Mouse (Mus musculus): Measurements from ENCODE around the gene Id1. TPM values are rescaled to one million over a fixed set of nuclear protein-coding genes. Genes with fewer than 3 reads are reported as not detected.

Gene Id1
- total and polyA plus RNA-seq, 3 experiments = 0.93 TPM; not detected in 2

DNA sequence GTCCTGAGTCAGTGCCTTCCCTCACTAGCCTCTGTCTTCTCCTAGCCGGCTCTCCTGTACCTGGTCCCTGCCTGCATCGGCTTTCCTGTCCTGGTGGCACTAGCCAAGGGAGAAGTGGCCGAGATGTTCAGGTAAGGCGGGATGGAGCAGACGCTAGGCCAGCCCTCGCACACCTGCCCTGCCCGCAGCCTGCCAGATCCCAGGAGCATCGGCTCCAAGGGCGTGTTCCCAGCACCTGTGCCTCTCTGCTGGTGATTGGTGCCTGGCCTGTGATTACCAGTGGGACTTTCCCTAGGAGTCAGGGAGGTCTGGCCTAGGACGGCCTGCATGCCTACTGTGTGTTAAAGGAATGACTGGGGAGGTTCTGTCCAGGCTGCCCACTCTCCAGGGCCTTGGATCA is 35.9 kb upstream of the Id1 start:
- H3K9ac ChIP-seq (ENCODE audit: insufficient read depth, low read depth) = no peak overlapping the region
- no peak overlapping the region for H3K4me3 ChIP-seq (replicated peaks in 1 of 3; ENCODE audit: low read depth in 2 of 3, low read length in 2 of 3, poor library complexity in 1 of 3)
- no peaks in the 10 kb centered on the region; the same call in 1 of the 2 replicates for H3K79me2 ChIP-seq (replicated peaks; ENCODE audit: control insufficient read depth, extremely low read depth, insufficient read depth, poor library complexity, severe bottlenecking)
- in situ Hi-C loops (cut with MboI; ENCODE audit: low pct_ligation_motif_present, low pct_unique_long_range_greater_than_20kb, low sequenced_read_pairs) = loop anchor here (5.0 kb wide), 2 partner anchors 37 to 132 kb away; partner anchors contain the start of genes Bcl2l1 and Id1
- TF ChIP-seq SIN3A (IDR thresholded peaks at IDR 0.05; ENCODE audit: low read length) (no peak), MYC (IDR thresholded peaks at IDR 0.05; ENCODE audit: low read depth, low read length) (no peak), GABPA (IDR thresholded peaks at IDR 0.05; ENCODE audit: insufficient replicate concordance, low read depth, low read length) (no peak), E2F4 (IDR thresholded peaks at IDR 0.05; ENCODE audit: insufficient replicate concordance, low read depth, low read length) (no peak)
- H3K9me3 ChIP-seq (replicated peaks; ENCODE audit: low read length) = peaks cover 7% of the 10 kb centered on the region
- H3K27me3 ChIP-seq (replicated peaks) = no peaks in the 10 kb centered on the region
- peaks cover 0 to 24% of the 10 kb centered on the region in 2 experiments; a peak in 2 of 4 replicates for H3K4me1 ChIP-seq (ENCODE audit: control insufficient read depth in 1 of 2, insufficient read depth in 2 of 2)
- dilution Hi-C loops (cut with MboI; ENCODE audit: extremely low pct_ligation_motif_present, extremely low pct_unique_long_range_greater_than_20kb, low sequenced_read_pairs) = no loop called here
- DNase-seq (ENCODE audit: extremely low read depth) = no peak
- no peak overlapping the region for H3K4me2 ChIP-seq (ENCODE audit: insufficient read depth, low read depth, poor library complexity, severe bottlenecking)
- peaks cover 90 to 98% of the 10 kb centered on the region in 2 experiments for H3K36me3 ChIP-seq (replicated peaks in 1 of 2; ENCODE audit: control insufficient read depth in 1 of 2, insufficient read depth in 1 of 2, low read length in 1 of 2)
- H3K27ac ChIP-seq (ENCODE audit: insufficient read depth, low read depth) = no peak overlapping the region

- no peak for DNase-seq (ENCODE audit: extremely low read depth)
- Histone ChIP-seq H3K4me1 (ENCODE audit: control insufficient read depth in 1 of 2, insufficient read depth in 2 of 2) (peaks cover 0 to 24% of the 10 kb centered on the region in 2 experiments; a peak in 2 of 4 replicates), H3K27me3 (replicated peaks) (no peaks in the 10 kb centered on the region), H3K9ac (ENCODE audit: insufficient read depth, low read depth) (no peak overlapping the region), H3K27ac (ENCODE audit: insufficient read depth, low read depth) (no peak overlapping the region), H3K36me3 (replicated peaks in 1 of 2; ENCODE audit: control insufficient read depth in 1 of 2, insufficient read depth in 1 of 2, low read length in 1 of 2) (peaks cover 91 to 98% of the 10 kb centered on the region in 2 experiments), H3K9me3 (replicated peaks; ENCODE audit: low read length) (peaks cover 7% of the 10 kb centered on the region), H3K4me3 (replicated peaks in 1 of 3; ENCODE audit: low read depth in 2 of 3, low read length in 2 of 3, poor library complexity in 1 of 3) (no peak overlapping the region), H3K4me2 (ENCODE audit: insufficient read depth, low read depth, poor library complexity, severe bottlenecking) (no peak overlapping the region), H3K79me2 (replicated peaks; ENCODE audit: control insufficient read depth, extremely low read depth, insufficient read depth, poor library complexity, severe bottlenecking) (no peaks in the 10 kb centered on the region; the same call in 1 of the 2 replicates)
- in situ Hi-C loops (cut with MboI; ENCODE audit: low pct_ligation_motif_present, low pct_unique_long_range_greater_than_20kb, low sequenced_read_pairs) = loop anchor here (5.0 kb wide), 2 partner anchors 37 to 132 kb away; partner anchors contain the start of genes Bcl2l1 and Id1
- TF ChIP-seq TBP (conservative IDR thresholded peaks at IDR 0.05; ENCODE audit: low read depth, low read length) (no peak), SIN3A (IDR thresholded peaks at IDR 0.05; ENCODE audit: low read length) (no peak), GABPA (IDR thresholded peaks at IDR 0.05; ENCODE audit: insufficient replicate concordance, low read depth, low read length) (no peak), CTCF (conservative IDR thresholded peaks at IDR 0.05 in 1 of 2, IDR thresholded peaks at IDR 0.05 in 1 of 2; ENCODE audit: low read depth in 2 of 2, low read length in 2 of 2) (no peak), MYC (IDR thresholded peaks at IDR 0.05; ENCODE audit: low read depth, low read length) (no peak), PAX5 (IDR thresholded peaks at IDR 0.05; ENCODE audit: low read length) (no peak), JUND (conservative IDR thresholded peaks at IDR 0.05; ENCODE audit: low read depth, low read length) (no peak), MAZ (IDR thresholded peaks at IDR 0.05; ENCODE audit: low read depth, low read length) (no peak), BHLHE40 (IDR thresholded peaks at IDR 0.05; ENCODE audit: low read depth, low read length) (no peak), TCF12 (IDR thresholded peaks at IDR 0.05; ENCODE audit: low read depth, low read length) (no peak), MAX (IDR thresholded peaks at IDR 0.05; ENCODE audit: low read length) (no peak)
- dilution Hi-C loops (cut with MboI; ENCODE audit: extremely low pct_ligation_motif_present, extremely low pct_unique_long_range_greater_than_20kb, low sequenced_read_pairs) = no loop called here
These were observed 35.3 kb upstream of the Id1 start for GRCm38 (mm10) chr2:152700725-152701124.
